Mouse (Mus musculus) left cerebral cortex, postnatal 10 days (tissue): ENCODE measurements around the gene Fbxw27. TPM values are rescaled to one million over a fixed set of nuclear protein-coding genes. Genes with fewer than 3 reads are reported as not detected.
"Not testable (repeated sequence)": the region's sequence is repeated elsewhere in the genome, so short reads cannot be mapped to it uniquely, and the experiment has no call there.

Experiments used
- DNase-seq, 2 experiments: peaks; one replicate each; pipeline ENCODE4 v3.0.0; 2021 to 2022; ENCODE audit warnings: low spot score in 2 of 2, mixed read lengths in 1 of 2; ENCODE audit errors: extremely low spot score in 1 of 2
- intact Hi-C: fragments of 180-260 bp; cut with DNase I; formaldehyde crosslinking; loops from one replicate; pipeline ENCODE4 v1.15.1; 2025
- total RNA-seq, 2 experiments: library from RNA; stranded (reverse); gene quantifications; 2 replicates each; pipeline ENCODE4 v1.2.3; 2021

The Fbxw27 gene
- not detected for total RNA-seq

DNA sequence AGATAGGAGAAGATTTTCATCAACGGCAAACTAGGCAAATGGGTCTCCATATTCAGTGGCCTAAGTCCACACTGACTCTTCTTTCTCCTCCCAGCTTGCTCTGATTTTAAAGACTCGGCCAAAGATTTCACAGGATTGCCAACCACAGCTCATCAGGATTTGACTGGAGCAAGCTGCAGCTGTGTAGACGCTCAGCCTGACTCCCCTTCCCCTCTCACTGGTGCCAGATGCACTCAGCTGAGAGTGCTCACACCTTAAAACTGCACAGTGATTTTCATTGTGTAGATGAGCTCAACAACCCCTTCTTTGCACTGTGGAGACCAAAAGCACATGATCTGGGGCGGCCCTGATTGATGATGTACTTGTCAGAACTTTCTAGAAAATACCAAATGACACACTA, at the start of gene Fbxw27:
Gene Fbxw27 (minus strand): TSS at position 101 of the 400 bp plus-strand sequence.
- DNase-seq, intact Hi-C loops: not testable (repeated sequence)

GRCm38 (mm10) chr9:109833088-109833412, 42.6 kb upstream of the Fbxw27 start:
- intact Hi-C loops, result loop anchor here (10.0 kb wide), 1 partner anchor 738 kb away; the partner anchor contains the start of gene Plxnb1
- no peak for DNase-seq

- intact Hi-C loops, result loop anchor here (10.0 kb wide), 1 partner anchor 738 kb away; the partner anchor contains the start of gene Plxnb1
Observed at GRCm38 (mm10) chr9:109832391-109833087, 42.1 kb upstream of the Fbxw27 start, which contains the start of gene Nme6. TSS of gene Nme6 (plus strand) at chr9:109832749.

DNA sequence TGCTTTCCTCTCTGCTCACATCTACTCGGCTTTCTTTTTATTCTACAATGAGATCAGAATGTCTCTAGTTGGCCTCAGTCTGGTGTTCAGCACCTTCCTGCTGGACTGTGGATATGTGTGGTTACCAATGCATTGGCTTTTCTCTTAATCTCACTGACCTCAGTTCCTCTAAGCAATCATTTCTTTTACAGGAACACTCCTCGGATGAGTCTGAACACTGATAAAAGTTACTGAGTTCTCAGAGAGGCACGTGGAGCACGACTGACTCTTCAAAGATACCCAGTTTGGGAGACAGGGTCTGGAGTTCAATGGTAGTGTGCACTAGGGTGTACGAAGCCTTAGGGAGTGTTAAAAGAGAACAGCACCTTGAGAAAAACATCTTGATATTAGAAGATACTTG, 35.7 kb upstream of the Fbxw27 start:
- DNase-seq, result no peak
- intact Hi-C loops, result no loop called here

More at GRCm38 (mm10) chr9:109832391-109833087, 42.1 kb upstream of the Fbxw27 start, which contains the start of gene Nme6:
- peak; percentile 72 to 89 for DNase-seq

- intact Hi-C loops, result no loop called here
- no peak for DNase-seq
Observed at GRCm38 (mm10) chr9:109825739-109826138, 35.3 kb upstream of the Fbxw27 start.

DNA sequence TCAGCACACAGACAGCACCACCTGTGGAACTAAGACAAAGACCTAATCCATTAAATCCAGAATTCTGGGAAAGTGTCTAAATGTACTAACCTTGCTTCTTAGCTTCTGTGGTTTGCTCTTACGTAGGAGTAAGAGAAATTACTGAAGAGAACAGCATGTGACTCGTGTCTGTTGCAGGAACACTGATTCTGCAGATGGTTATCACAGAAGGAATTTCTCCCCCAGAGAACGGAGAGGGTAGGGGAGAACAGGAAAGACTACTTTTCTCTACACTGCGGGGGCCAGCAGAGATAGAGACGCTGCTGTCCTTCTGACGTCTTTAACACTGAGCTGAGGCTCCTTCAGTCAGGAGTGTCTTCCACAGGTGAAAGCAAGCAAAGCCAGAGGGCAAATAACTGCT, 25.9 kb upstream of the Fbxw27 start:
- intact Hi-C loops, result no loop called here
- no peak for DNase-seq

DNA sequence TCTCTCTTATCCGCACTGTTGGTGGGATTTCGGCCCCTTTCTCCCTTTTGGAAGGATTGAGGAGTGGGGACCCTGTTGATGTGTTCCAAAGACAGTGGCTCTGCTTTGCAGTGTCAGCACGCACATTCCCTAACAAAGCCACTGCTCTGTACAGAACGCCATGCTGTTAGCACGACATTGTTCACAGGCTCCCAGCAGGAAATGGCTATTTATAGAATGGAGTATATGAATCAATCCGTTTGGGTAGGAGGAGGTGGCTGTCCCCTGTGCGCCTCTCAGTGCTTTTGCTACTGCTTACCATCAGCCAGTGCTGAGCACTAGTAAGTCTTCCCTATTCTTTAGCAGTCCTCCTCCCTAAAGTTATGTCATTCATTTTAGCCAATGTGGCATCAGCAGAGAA, 23.0 kb upstream of the Fbxw27 start:
- intact Hi-C loops, result no loop called here
- no peak for DNase-seq

- no peak for DNase-seq
- intact Hi-C loops, result no loop called here
Observed at GRCm38 (mm10) chr9:109811980-109812379, 21.5 kb upstream of the Fbxw27 start, which contains the start of gene Spink8. TSS of gene Spink8 (plus strand) at chr9:109812280.

DNA sequence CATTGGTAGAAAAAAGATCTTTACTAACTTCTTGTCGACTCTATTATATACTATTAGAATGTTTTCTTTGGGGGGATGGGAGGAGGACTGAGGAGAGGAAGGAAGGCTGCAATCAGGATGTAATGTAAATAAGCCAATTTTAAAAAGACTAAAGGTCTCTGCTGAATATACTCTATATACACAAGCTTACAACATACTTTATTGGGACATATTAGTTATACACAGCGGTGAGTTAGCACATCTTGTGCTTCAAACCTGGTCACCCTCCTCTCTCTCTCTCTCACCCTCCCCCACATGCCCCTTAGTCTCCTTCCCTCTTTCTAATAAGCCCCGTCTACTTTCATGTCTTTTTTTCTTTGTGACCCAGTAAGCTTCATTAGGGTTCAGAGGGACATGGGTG, 17.4 kb upstream of the Fbxw27 start:
- no peak for DNase-seq
- intact Hi-C loops, result no loop called here

- intact Hi-C loops, result no loop called here
- no peak for DNase-seq
Observed at GRCm38 (mm10) chr9:109806695-109807293, 16.3 kb upstream of the Fbxw27 start.

DNA sequence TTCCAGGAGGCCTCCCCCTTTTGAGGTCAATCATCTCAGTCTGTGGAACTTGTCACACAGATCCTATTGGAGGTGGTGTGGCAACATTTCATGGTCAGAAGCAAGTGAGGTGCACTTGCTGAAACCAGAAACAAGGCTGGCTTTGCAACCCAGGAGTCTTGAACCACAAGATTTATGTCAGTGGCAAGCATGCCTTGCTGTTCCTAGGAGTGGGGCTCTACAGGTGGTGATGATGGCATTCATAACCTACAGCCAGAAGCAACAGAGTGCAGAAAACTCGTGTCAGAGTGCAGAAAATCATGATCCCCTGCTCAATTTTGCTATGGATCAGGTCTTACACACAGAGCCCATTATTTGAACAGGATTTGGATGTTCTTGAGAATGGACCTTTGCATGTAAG, 15.8 kb upstream of the Fbxw27 start:
- intact Hi-C loops, result no loop called here
- no peak for DNase-seq

GRCm38 (mm10) chr9:109805596-109805995, 15.1 kb upstream of the Fbxw27 start:
- intact Hi-C loops, result not testable (repeated sequence)

DNA sequence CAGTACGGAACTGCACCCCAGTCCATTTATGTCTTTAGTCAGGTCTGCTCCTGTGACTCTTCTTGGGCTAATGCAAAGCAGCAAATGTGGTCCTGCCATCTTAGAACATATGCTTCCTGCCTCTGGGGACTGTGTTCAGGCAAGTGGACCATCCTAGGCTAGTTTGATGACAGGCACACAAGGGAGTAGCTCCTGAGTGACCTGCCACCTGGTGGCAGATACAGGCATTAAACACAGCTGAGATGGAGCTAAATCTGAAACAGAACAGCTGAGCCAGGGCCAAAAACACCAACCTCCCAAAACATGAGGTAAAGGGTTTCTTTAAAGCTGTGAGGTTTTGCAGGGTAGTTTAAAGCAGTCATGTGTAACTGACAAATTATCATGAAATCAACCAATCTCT, 7.6 kb upstream of the Fbxw27 start:
- DNase-seq, result peak in 1 of 2 experiments; percentile 30
- intact Hi-C loops, result no loop called here

More at GRCm38 (mm10) chr9:109805596-109805995, 15.1 kb upstream of the Fbxw27 start:
- not testable (repeated sequence) for DNase-seq

GRCm38 (mm10) chr9:109795811-109796210, 5.3 kb upstream of the Fbxw27 start:
- intact Hi-C loops, result no loop called here
- no peak for DNase-seq

GRCm38 (mm10) chr9:109795221-109795620, 4.8 kb upstream of the Fbxw27 start:
- DNase-seq, result no peak
- intact Hi-C loops, result no loop called here

DNA sequence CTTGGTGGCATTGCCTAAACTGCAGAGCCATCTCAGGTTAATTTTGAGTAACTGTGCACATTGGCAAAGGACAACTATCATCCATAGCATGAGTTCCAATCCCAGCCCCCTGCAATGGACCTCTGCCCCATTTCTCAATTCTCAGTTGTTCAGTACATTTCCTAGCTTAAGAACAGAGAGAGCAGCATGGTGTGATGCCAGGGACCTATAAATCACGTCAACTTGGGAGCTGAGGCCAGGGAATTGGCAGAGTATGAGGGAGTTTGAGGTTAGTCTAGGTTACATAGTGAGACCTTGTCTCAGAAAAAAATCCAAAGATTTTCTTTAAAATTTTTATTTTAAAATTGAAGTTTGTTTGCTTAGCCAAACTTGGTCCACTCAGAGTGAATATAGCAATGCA, 23.6 kb downstream of the Fbxw27 start:
- DNase-seq, intact Hi-C loops: not testable (repeated sequence)

DNA sequence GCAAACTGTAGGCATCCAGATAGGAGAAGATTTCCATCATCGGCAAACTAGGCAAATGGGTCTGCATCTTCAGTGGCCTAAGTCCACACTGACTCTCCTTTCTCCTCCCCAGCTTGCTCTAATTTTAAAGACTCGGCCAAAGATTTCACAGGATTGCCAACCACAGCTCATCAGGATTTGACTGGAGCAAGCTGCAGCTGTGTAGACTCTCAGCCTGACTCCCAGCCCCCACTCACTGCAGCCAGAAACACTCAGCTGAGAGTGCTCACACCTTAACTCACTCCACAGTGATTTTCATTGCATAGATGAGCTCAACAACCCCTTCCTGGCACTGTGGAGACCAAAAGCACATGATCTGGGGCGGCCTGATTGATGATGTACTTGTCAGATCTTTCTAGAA, 44.5 kb downstream of the Fbxw27 start, which contains the start of gene Fbxw26:
Gene Fbxw26 (minus strand): TSS at position 101 of the 400 bp plus-strand sequence.
- intact Hi-C loops, DNase-seq: not testable (repeated sequence)
